Mouse (Mus musculus) spleen, postnatal 14 days (tissue): Measurements from ENCODE around the gene Immp2l.

ENCODE experiments used
- DNase-seq, 2 experiments: peaks; one replicate each; pipeline ENCODE4 v3.0.0; 2021 to 2022; ENCODE audit warnings: low spot score in 2 of 2

Immp2l gene

GRCm38 (mm10) chr12:41314811-41315461 is 291.0 kb downstream of the Immp2l start:
- DNase-seq, result no peak

GRCm38 (mm10) chr12:41315871-41316270 is 292.0 kb downstream of the Immp2l start:
- DNase-seq, result no peak

- DNase-seq, result no peak
These were observed 292.5 kb downstream of the Immp2l start for GRCm38 (mm10) chr12:41316426-41316825.

- no peak for DNase-seq
These were observed 293.5 kb downstream of the Immp2l start for GRCm38 (mm10) chr12:41317431-41317830.

GRCm38 (mm10) chr12:41322018-41322417 is 298.1 kb downstream of the Immp2l start:
- no peak for DNase-seq

- DNase-seq, result no peak
These were observed 300.5 kb downstream of the Immp2l start for GRCm38 (mm10) chr12:41324418-41324817.

- DNase-seq, result no peak
These were observed 301.9 kb downstream of the Immp2l start for GRCm38 (mm10) chr12:41325756-41326155.

- DNase-seq, result no peak
These were observed 307.2 kb downstream of the Immp2l start for GRCm38 (mm10) chr12:41330988-41331671.

- no peak for DNase-seq
These were observed 321.7 kb downstream of the Immp2l start for GRCm38 (mm10) chr12:41345621-41346020.

- DNase-seq, result no peak
These were observed 323.6 kb downstream of the Immp2l start for GRCm38 (mm10) chr12:41347494-41347893.

GRCm38 (mm10) chr12:41349386-41349785 is 325.5 kb downstream of the Immp2l start:
- no peak for DNase-seq

GRCm38 (mm10) chr12:41349814-41350213 is 325.9 kb downstream of the Immp2l start:
- DNase-seq, result no peak

GRCm38 (mm10) chr12:41351275-41351674 is 327.4 kb downstream of the Immp2l start:
- no peak for DNase-seq

GRCm38 (mm10) chr12:41354857-41355256 is 331.0 kb downstream of the Immp2l start:
- DNase-seq, result no peak

GRCm38 (mm10) chr12:41356040-41356439 is 332.1 kb downstream of the Immp2l start:
- no peak for DNase-seq

GRCm38 (mm10) chr12:41386685-41387084 is 362.8 kb downstream of the Immp2l start:
- no peak for DNase-seq

- no peak for DNase-seq
These were observed 370.3 kb downstream of the Immp2l start for GRCm38 (mm10) chr12:41394231-41394630.

- DNase-seq, result no peak
These were observed 377.2 kb downstream of the Immp2l start for GRCm38 (mm10) chr12:41401136-41401535.

GRCm38 (mm10) chr12:41401923-41402322 is 378.0 kb downstream of the Immp2l start:
- DNase-seq, result no peak

- no peak for DNase-seq
These were observed 385.5 kb downstream of the Immp2l start for GRCm38 (mm10) chr12:41409431-41409830.

GRCm38 (mm10) chr12:41416635-41417034 is 392.7 kb downstream of the Immp2l start:
- no peak for DNase-seq

- no peak for DNase-seq
These were observed 393.2 kb downstream of the Immp2l start for GRCm38 (mm10) chr12:41417099-41417498.

- DNase-seq, result no peak
These were observed 394.1 kb downstream of the Immp2l start for GRCm38 (mm10) chr12:41417961-41418360.
